Mouse (Mus musculus) limb, embryonic 11.5 days (tissue): Measurements from ENCODE around the gene Map3k6. TPM values are rescaled to one million over a fixed set of nuclear protein-coding genes. Genes with fewer than 3 reads are reported as not detected.

Source experiments
- ATAC-seq: fragments of 200-750 bp; cut with Nextera tagmentation; 2 replicates; pipeline ENCODE4 v1.8.0; 2017; ENCODE audit warnings: low read depth; ENCODE audit not compliant: insufficient number of reproducible peaks, low FRiP score, low TSS enrichment
- DNase-seq: peaks from one replicate; pipeline ENCODE4 v3.0.0-alpha.2; 2015; ENCODE audit warnings: low spot score
- H3K27ac ChIP-seq: fragments of 300-500 bp; sonication (generic); replicated peaks from 2 replicates; pipeline ENCODE4 v1.5.1; 2014; ENCODE audit warnings: low read depth, mild to moderate bottlenecking, low read length
- H3K27me3 ChIP-seq: fragments of 300-500 bp; sonication (generic); 2 replicates; pipeline ENCODE4 v1.6.1; 2014; ENCODE audit warnings: mild to moderate bottlenecking, low read length, mixed read lengths; ENCODE audit not compliant: control insufficient read depth, insufficient read depth
- H3K36me3 ChIP-seq: fragments of 300-500 bp; sonication (generic); 2 replicates; pipeline ENCODE4 v1.6.1; 2014; ENCODE audit warnings: mild to moderate bottlenecking, low read length, moderate library complexity, mixed read lengths; ENCODE audit not compliant: control insufficient read depth, insufficient read depth
- H3K4me1 ChIP-seq: fragments of 300-500 bp; sonication (generic); 2 replicates; pipeline ENCODE4 v1.6.1; 2014; ENCODE audit warnings: low read length, mixed read lengths; ENCODE audit not compliant: control insufficient read depth, insufficient read depth
- H3K4me2 ChIP-seq: fragments of 300-500 bp; sonication (generic); 2 replicates; pipeline ENCODE4 v1.6.1; 2014; ENCODE audit warnings: low read depth, mild to moderate bottlenecking, moderate library complexity; ENCODE audit not compliant: severe bottlenecking
- H3K4me3 ChIP-seq: fragments of 300-500 bp; sonication (generic); 2 replicates; pipeline ENCODE4 v1.5.1; 2014; ENCODE audit warnings: low read depth, low read length
- H3K9ac ChIP-seq: fragments of 300-500 bp; sonication (generic); 2 replicates; pipeline ENCODE4 v1.6.1; 2014; ENCODE audit warnings: mild to moderate bottlenecking, low read length
- H3K9me3 ChIP-seq: fragments of 300-500 bp; sonication (generic); 2 replicates; pipeline ENCODE4 v1.6.1; 2016; ENCODE audit warnings: low read length; ENCODE audit not compliant: control insufficient read depth
- WGBS: fragments of 180-500 bp; shearing (Covaris S2); extraction: QIAGEN DNeasy Blood & Tissue Kit; methylation state at CpG from one replicate; pipeline ENCODE4 v1.1.7; 2014; 5-methylcytosine and 5-hydroxymethylcytosine counted together
- polyA plus RNA-seq: library from polyadenylated mRNA; unstranded; fragments of >200 nt; fragmentation: Nextera tagmentation; extraction: Ambion mirVana; gene quantifications from 2 replicates; pipeline ENCODE4 v1.2.1, GENCODE M21; 2014

The Map3k6 gene
- polyA plus RNA-seq: 0.98 and 1.7 TPM in 2 replicates

DNA sequence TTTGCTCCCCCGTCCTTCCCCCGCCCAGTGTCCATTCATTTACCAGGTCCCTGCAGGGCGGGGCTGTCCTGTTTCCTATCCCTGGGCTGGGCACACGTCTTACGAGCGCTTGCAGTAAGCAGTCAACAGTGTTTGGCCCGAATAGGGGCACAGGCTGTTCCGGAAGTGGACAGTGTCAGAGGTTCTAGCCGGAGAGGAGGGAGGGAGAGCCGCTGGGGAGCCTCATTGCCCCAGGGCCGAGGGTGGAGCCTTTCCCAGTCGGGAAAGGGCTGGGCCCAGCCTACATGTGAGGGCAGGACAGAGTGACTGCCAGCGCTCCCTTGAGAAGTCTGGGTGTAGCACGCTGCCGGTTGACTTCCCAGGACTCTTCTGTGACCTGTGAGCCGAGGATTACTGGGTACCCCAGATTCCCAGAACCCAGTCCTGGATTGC, at the start of gene Map3k6:
Gene Map3k6, plus strand, starts transcription at position 329 of the 432 bp plus-strand sequence.
- H3K9me3 ChIP-seq: no peaks in the 10 kb centered on the region
- H3K4me2 ChIP-seq: peak within 1 kb of the TSS; percentile 95
- peak within 1 kb of the TSS; percentile 45; the same call in 1 of the 2 replicates for H3K27ac ChIP-seq
- H3K4me3 ChIP-seq: peak within 1 kb of the TSS; percentile 54
- DNase-seq (peak; percentile 52), ATAC-seq (0 out of 2 replicates have a peak, but pooled peaks have one; percentile 7)
- H3K27me3 ChIP-seq: peaks cover 13% of the 10 kb centered on the region; the same call in 1 of the 2 replicates
- peak within 1 kb of the TSS; percentile 55 for H3K9ac ChIP-seq
- peaks cover 9% of the 10 kb centered on the region for H3K4me1 ChIP-seq
- WGBS: 3% methylated on average over 16 of the region's 16 CpGs
- H3K36me3 ChIP-seq: no peaks in the 10 kb centered on the region

DNA sequence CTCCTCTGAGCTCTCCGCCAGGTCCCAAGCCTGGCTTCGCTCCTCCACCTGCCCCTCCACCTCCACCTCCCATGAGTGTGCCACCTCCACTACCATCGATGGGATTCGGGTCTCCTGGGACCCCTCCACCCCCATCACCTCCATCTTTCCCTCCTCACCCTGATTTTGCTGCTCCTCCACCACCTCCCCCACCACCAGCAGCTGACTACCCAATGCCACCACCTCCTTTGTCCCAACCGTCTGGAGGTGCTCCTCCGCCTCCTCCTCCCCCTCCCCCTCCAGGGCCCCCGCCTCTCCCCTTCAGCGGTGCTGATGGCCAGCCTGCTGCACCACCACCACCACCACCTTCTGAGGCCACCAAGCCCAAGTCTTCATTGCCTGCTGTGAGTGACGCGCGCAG, 46.1 kb upstream of the Map3k6 start:
- Histone ChIP-seq H3K4me1 (peaks cover 37% of the 10 kb centered on the region), H3K4me3 (no peak overlapping the region), H3K9ac (no peak overlapping the region), H3K4me2 (no peak overlapping the region), H3K27me3 (no peaks in the 10 kb centered on the region), H3K27ac (no peak overlapping the region), H3K9me3 (no peaks in the 10 kb centered on the region), H3K36me3 (peaks cover 20% of the 10 kb centered on the region)
- 89% methylated on average over 11 of the region's 11 CpGs for WGBS
- no peak for ATAC-seq
- no peak for DNase-seq

DNA sequence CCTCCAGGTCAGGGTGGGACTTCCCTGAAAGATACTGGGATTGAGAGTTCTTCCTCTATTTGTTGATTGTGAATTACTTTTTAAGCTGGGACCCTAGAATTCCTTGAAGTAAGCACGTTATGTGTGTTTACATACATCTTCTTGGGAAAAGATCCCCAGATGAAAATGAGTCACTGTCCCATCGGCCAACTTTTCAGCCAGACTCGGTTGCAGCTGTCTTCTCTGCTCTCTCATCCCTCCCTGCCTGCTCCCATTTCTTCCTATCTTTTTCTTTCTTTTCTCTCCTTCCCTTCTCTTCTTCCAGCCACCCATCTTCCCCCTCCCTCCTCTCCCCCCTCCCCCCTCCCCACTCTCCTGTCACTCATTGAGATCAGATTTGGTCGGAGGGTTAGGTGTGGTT, 45.6 kb upstream of the Map3k6 start:
- ATAC-seq: no peak
- Histone ChIP-seq H3K27ac (no peak overlapping the region), H3K4me1 (peaks cover 42% of the 10 kb centered on the region)

DNA sequence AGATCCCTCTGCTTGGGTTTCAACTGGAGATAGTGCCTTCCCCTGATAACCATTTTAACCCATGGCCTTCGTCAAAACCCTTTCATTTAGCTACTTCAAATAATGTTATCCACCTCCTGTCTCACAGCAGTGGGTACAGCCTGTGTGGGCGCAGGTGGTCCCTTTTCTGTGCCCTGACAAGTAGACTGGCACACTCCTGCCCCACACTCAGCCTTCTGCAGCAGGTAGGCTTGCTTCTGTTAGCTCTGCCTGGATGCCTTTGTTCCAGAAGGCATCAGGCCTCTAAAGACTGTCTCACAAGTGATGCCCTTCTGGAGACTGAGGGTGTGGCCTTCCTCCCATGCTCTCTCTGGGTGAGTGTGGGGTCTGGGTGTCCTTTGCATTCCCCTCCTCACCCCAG, 44.5 kb upstream of the Map3k6 start:
- peaks cover 13% of the 10 kb centered on the region for H3K36me3 ChIP-seq
- H3K4me1 ChIP-seq: peaks cover 51% of the 10 kb centered on the region
- peak overlapping the region; percentile 40; the same call in 1 of the 2 replicates for H3K9ac ChIP-seq
- DNase-seq (no peak), ATAC-seq (no peak)
- H3K9me3 ChIP-seq: no peaks in the 10 kb centered on the region
- H3K4me2 ChIP-seq: no peak overlapping the region
- WGBS: 89% methylated on average over 2 of the region's 2 CpGs
- no peak overlapping the region for H3K4me3 ChIP-seq
- no peaks in the 10 kb centered on the region for H3K27me3 ChIP-seq
- H3K27ac ChIP-seq: peak overlapping the region; percentile 92

More for the DNA sequence above, 45.6 kb upstream of the Map3k6 start:
- Histone ChIP-seq H3K9ac (no peak overlapping the region), H3K27me3 (no peaks in the 10 kb centered on the region), H3K9me3 (no peaks in the 10 kb centered on the region), H3K4me3 (no peak overlapping the region), H3K36me3 (peaks cover 20% of the 10 kb centered on the region), H3K4me2 (no peak overlapping the region)
- no peak for DNase-seq
- WGBS: 80% methylated on average over 4 of the region's 4 CpGs

DNA sequence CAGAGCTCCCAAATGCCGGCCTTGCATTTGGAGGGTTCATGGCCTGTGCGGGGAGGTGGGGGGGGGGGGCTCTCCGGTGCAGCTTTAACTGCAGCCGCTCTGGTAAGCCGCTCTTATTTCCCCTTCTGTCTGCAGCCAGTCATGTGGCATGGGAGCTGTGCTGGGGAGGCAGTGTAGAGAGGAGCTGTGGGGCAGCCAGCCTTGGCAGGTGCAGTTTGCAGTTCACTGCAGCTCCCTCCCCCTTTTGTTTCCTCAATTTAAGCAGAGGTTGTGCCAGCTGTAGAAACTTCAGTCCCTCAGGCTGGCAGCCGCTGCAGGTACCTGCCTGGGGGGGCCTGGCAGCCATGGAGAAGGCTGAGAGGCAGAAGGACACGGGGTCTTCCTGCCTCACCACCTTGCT, 43.8 kb upstream of the Map3k6 start:
- Histone ChIP-seq H3K36me3 (peaks cover 10% of the 10 kb centered on the region), H3K9ac (peak overlapping the region; percentile 45), H3K4me3 (no peak overlapping the region), H3K4me2 (peak overlapping the region; percentile 22; the same call in 1 of the 2 replicates), H3K4me1 (peaks cover 54% of the 10 kb centered on the region), H3K9me3 (no peaks in the 10 kb centered on the region), H3K27ac (peak overlapping the region; percentile 92), H3K27me3 (no peaks in the 10 kb centered on the region)
- ATAC-seq (no peak), DNase-seq (no peak)
- WGBS: 18% methylated on average over 7 of the region's 7 CpGs

DNA sequence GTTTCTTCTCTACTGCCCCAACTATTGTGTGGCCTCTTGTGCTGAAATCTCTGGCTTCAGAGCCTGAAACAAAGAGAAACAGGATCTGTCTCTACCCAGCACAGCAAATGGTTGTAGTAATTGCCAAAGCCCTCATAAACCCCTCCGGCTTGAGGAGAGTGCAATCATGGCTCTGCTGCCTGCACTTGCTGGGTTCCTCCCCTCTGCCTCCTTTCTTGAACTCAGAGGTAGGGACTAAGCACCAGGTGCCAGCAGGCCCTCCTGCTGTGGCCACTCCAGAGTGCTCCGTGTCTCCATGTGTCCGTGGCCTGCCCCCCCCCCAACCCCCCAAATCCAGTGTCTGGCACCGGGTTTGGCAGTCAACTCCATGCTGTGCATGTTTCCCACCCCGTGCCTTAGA, 43.3 kb upstream of the Map3k6 start:
- peak; percentile 53 for DNase-seq
- Histone ChIP-seq H3K27me3 (no peaks in the 10 kb centered on the region), H3K4me3 (no peak overlapping the region), H3K9ac (peak overlapping the region; percentile 45), H3K36me3 (peaks cover 10% of the 10 kb centered on the region), H3K4me1 (peaks cover 54% of the 10 kb centered on the region), H3K27ac (peak overlapping the region; percentile 92), H3K4me2 (peak overlapping the region; percentile 22), H3K9me3 (no peaks in the 10 kb centered on the region)
- WGBS: 6% methylated on average over 5 of the region's 5 CpGs
- ATAC-seq: no peak

DNA sequence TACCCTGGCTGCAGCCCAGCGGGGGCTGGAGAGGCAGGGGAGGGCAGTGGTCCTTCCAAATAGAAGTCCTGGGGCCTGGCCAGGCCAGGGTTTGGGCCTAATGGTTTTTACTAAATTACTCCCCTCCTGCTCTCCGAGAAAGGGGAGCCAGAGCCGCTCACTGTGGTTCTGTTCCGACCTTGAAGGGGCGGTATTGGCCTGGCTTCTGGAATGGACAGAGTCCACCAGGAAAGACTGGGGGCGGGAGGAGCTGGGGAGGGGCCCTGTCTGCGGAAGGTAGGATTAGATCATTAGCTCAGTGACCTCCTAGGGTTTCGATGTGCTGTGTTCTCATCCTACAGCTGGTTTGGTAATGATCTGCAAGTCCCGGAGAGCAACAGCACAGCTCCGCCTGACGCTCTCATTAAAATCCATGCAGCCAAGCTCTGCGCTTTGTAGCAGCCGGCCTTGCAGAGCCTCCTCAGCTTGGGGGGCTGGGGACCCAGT, 42.8 kb upstream of the Map3k6 start:
- 0 out of 2 replicates have a peak, but pooled peaks have one; percentile 28 for ATAC-seq
- H3K36me3 ChIP-seq: peaks cover 9% of the 10 kb centered on the region
- no peaks in the 10 kb centered on the region for H3K27me3 ChIP-seq
- H3K4me2 ChIP-seq: peak overlapping the region; percentile 20
- 8% methylated on average over 13 of the region's 13 CpGs for WGBS
- H3K4me1 ChIP-seq: peaks cover 54% of the 10 kb centered on the region
- peak; percentile 66 for DNase-seq
- H3K27ac ChIP-seq: peak overlapping the region; percentile 92
- no peaks in the 10 kb centered on the region for H3K9me3 ChIP-seq
- no peak overlapping the region for H3K9ac ChIP-seq
- H3K4me3 ChIP-seq: no peak overlapping the region

DNA sequence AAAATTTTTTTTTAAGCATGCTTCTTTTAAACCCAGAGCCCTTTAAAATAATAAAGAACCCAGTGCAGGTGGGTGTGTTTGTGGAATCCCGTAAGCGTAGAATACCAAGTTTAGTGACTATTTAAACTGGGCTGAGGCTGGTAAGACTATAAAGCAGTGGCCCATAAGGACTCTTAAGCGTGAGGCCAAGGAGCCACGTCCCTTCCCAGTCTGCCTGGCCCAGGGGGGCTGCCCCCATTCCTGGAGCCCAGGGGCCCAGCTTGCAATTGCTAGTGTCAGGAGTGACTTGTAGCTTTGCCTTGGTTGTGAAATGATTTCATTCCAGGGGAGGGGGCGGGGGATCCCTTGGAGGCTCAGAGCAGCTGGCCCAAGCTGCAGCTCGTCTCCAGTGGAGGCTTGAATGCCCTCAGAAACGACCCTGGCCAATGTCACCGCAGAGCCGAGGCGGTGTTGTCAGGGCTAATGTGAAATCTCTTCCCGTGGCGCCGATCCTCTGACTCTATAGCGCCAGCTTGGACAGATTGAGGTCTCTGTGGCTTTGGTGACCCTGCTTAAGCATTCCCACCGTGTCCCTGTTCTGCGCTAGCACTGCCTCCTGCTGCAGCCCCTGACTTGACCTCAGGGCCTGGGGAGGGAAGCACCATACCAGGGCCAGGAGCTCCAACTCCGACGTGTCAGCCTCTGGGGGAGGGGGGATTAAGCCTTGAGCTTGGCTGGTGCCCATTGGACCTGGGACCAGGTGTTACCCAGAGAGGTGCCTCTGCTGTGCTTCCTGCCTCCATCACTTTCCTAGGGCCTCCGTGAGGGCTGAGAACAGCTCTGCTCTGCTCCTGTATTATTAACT, 42.1 kb upstream of the Map3k6 start:
- Histone ChIP-seq H3K4me3 (no peak overlapping the region), H3K36me3 (peaks cover 5% of the 10 kb centered on the region; the same call in 1 of the 2 replicates), H3K4me1 (peaks cover 54% of the 10 kb centered on the region), H3K9ac (0 out of 2 replicates have a peak overlapping the region, but pooled peaks have one; percentile 13), H3K27me3 (no peaks in the 10 kb centered on the region), H3K4me2 (peak overlapping the region; percentile 22; the same call in 1 of the 2 replicates), H3K27ac (peak overlapping the region; percentile 92), H3K9me3 (no peaks in the 10 kb centered on the region)
- DNase-seq: peak; percentile 64
- 0 out of 2 replicates have a peak, but pooled peaks have one; percentile 14 for ATAC-seq
- 9% methylated on average over 19 of the region's 19 CpGs for WGBS
